Mouse (Mus musculus) kidney, adult 2 months (tissue): ENCODE measurements at regions not wholly inside any gene's neighbourhood (a gene's known extent, or its start where the extent isn't known, plus 50 kb on each side); places are given as distances from the start of the nearest gene placed in this dataset.
A peak's percentile ranks its signal among the peaks of the same experiment; 100 is the strongest.

Experiments
- DNase-seq: peaks from one replicate; pipeline ENCODE4 v3.0.0; 2021
- H3K27ac ChIP-seq: fragments of 200-500 bp; 2 replicates; pipeline ENCODE4 v1.5.1; 2012; ENCODE audit warnings: low read depth, low read length, control low read depth, inconsistent platforms; ENCODE audit not compliant: insufficient read depth
- H3K27me3 ChIP-seq: fragments of 200-500 bp; replicated peaks from 2 replicates; pipeline ENCODE4 v1.6.1; 2012; ENCODE audit warnings: mild to moderate bottlenecking, moderate library complexity, low read length, inconsistent platforms; ENCODE audit not compliant: control insufficient read depth, insufficient read depth
- H3K36me3 ChIP-seq: fragments of 200-500 bp; 2 replicates; pipeline ENCODE4 v1.6.1; 2012; ENCODE audit warnings: mild to moderate bottlenecking, moderate library complexity, low read length, inconsistent platforms; ENCODE audit not compliant: control insufficient read depth, insufficient read depth
- H3K4me1 ChIP-seq: fragments of 200-500 bp; 2 replicates; pipeline ENCODE4 v1.6.1; 2011; ENCODE audit warnings: low read length; ENCODE audit not compliant: control insufficient read depth, insufficient read depth
- H3K4me3 ChIP-seq: fragments of 200-500 bp; 2 replicates; pipeline ENCODE4 v1.5.1; 2011; ENCODE audit warnings: mild to moderate bottlenecking, low read depth, low read length, control low read depth; ENCODE audit not compliant: insufficient read depth
- CTCF ChIP-seq: fragments of 200-500 bp; conservative IDR thresholded peaks from 2 replicates; pipeline ENCODE4 v1.5.1; 2011; ENCODE audit warnings: low read depth, mild to moderate bottlenecking, control low read depth, low read length, moderate library complexity, mixed read lengths; ENCODE audit not compliant: insufficient read depth, insufficient read length
- POLR2A ChIP-seq: fragments of 200-500 bp; IDR thresholded peaks from one replicate; pipeline ENCODE4 v1.6.1; 2011; ENCODE audit warnings: low read depth, low read length, control low read depth
- WGBS: fragments of 180-500 bp; shearing (Covaris S2); methylation state at CpG from one replicate; pipeline ENCODE4 v1.1.7; 2018; 5-methylcytosine and 5-hydroxymethylcytosine counted together

- Histone ChIP-seq H3K4me3 (no peak overlapping the region), H3K4me1 (peaks cover 4% of the 10 kb centered on the region; the same call in 1 of the 2 replicates), H3K27me3 (no peaks in the 10 kb centered on the region), H3K27ac (no peak overlapping the region), H3K36me3 (no peaks in the 10 kb centered on the region)
- DNase-seq: peak; percentile 58
- TF ChIP-seq POLR2A (no peak), CTCF (peak; percentile 72)
- 35% methylated on average over 13 of the region's 13 CpGs for WGBS
Observed at GRCm38 (mm10) chr11:94832246-94832985, 49.9 kb upstream of the Tmem92 start.
